Mouse (Mus musculus): ENCODE measurements at regions not wholly inside any gene's neighbourhood (a gene's known extent, or its start where the extent isn't known, plus 50 kb on each side); places are given as distances from the start of the nearest gene placed in this dataset.
"Not testable (repeated sequence)": the region's sequence is repeated elsewhere in the genome, so short reads cannot be mapped to it uniquely, and the experiment has no call there.

DNA sequence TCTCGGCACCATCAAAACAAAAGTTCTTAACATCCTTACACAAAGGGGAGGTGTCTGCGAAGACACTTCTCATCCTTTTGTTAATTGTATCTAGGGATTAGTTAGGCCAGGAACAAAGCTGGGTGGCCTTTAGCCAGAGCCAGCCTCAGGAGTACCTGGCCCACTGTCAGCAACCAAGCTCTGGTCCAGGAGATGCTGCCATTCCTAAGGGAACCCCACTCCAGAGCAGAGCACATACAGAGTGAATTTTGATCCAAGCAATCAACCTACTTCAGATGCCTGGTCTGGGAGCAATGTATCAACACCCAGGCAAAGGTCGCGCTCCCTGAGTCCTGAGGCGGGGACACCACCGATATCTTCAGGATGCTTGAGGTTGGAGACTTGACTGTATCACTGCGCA is 97.5 kb downstream of the 1700129C05Rik start:
- dilution Hi-C loops (cut with MboI; ENCODE audit: extremely low pct_ligation_motif_present, extremely low pct_unique_long_range_greater_than_20kb, low sequenced_read_pairs) (no loop called here), in situ Hi-C loops (cut with MboI; ENCODE audit: low pct_ligation_motif_present, low pct_unique_long_range_greater_than_20kb, low sequenced_read_pairs) (no loop called here)
- Histone ChIP-seq H3K4me2 (ENCODE audit: insufficient read depth, low read depth, poor library complexity, severe bottlenecking) (no peak overlapping the region), H3K9me3 (replicated peaks; ENCODE audit: low read length) (peaks cover 5% of the 10 kb centered on the region), H3K27me3 (replicated peaks) (no peaks in the 10 kb centered on the region), H3K4me1 (ENCODE audit: control insufficient read depth in 1 of 2, insufficient read depth in 2 of 2) (peaks cover 5% of the 10 kb centered on the region in 2 experiments; a peak in 3 of 4 replicates), H3K27ac (ENCODE audit: insufficient read depth, low read depth) (no peak overlapping the region), H3K9ac (ENCODE audit: insufficient read depth, low read depth) (no peak overlapping the region), H3K79me2 (replicated peaks; ENCODE audit: control insufficient read depth, extremely low read depth, insufficient read depth, poor library complexity, severe bottlenecking) (no peaks in the 10 kb centered on the region), H3K36me3 (replicated peaks in 1 of 2; ENCODE audit: control insufficient read depth in 1 of 2, insufficient read depth in 1 of 2, low read length in 1 of 2) (no peaks in the 10 kb centered on the region), H3K4me3 (replicated peaks in 1 of 3; ENCODE audit: low read depth in 2 of 3, low read length in 2 of 3, poor library complexity in 1 of 3) (no peak overlapping the region)
- no peak for TF ChIP-seq MAFK (IDR thresholded peaks at IDR 0.05; ENCODE audit: insufficient replicate concordance, low read length)
- TF ChIP-seq EP300 (IDR thresholded peaks at IDR 0.05; ENCODE audit: low read length) = no peak
- TF ChIP-seq SMC3 (IDR thresholded peaks at IDR 0.05; ENCODE audit: low read depth, low read length) = no peak
- no peak for TF ChIP-seq TBP (conservative IDR thresholded peaks at IDR 0.05; ENCODE audit: low read depth, low read length)
- TF ChIP-seq ELF1 (IDR thresholded peaks at IDR 0.05; ENCODE audit: low read depth, low read length) = no peak
- no peak for TF ChIP-seq CHD2 (IDR thresholded peaks at IDR 0.05; ENCODE audit: low read length)
- TF ChIP-seq USF2 (conservative IDR thresholded peaks at IDR 0.05; ENCODE audit: low read depth, low read length) = no peak
- no peak for TF ChIP-seq ETS1 (conservative IDR thresholded peaks at IDR 0.05; ENCODE audit: low read depth, low read length)
- no peak for TF ChIP-seq KAT2A (IDR thresholded peaks at IDR 0.05; ENCODE audit: insufficient replicate concordance, low read length)
- no peak for TF ChIP-seq MEF2A (IDR thresholded peaks at IDR 0.05; ENCODE audit: borderline replicate concordance, low read depth, low read length)
- TF ChIP-seq NRF1 (IDR thresholded peaks at IDR 0.05; ENCODE audit: low read depth, low read length) = no peak
- no peak for TF ChIP-seq JUN (IDR thresholded peaks at IDR 0.05; ENCODE audit: insufficient read depth, low read depth, low read length)
- no peak for TF ChIP-seq ZNF384 (IDR thresholded peaks at IDR 0.05; ENCODE audit: low read depth, low read length)
- DNase-seq (ENCODE audit: extremely low read depth) = no peak

GRCm38 (mm10) chr14:59042152-59042551 is 100.5 kb downstream of the 1700129C05Rik start:
- no peaks in the 10 kb centered on the region for H3K9me3 ChIP-seq (replicated peaks; ENCODE audit: low read length)
- TF ChIP-seq CTCF (conservative IDR thresholded peaks at IDR 0.05 in 1 of 2, IDR thresholded peaks at IDR 0.05 in 1 of 2; ENCODE audit: low read depth in 2 of 2, low read length in 2 of 2) (no peak), ZNF384 (IDR thresholded peaks at IDR 0.05; ENCODE audit: low read depth, low read length) (no peak), MAFK (IDR thresholded peaks at IDR 0.05; ENCODE audit: insufficient replicate concordance, low read length) (no peak), IRF4 (IDR thresholded peaks at IDR 0.05; ENCODE audit: low read depth, low read length) (no peak), CHD2 (IDR thresholded peaks at IDR 0.05; ENCODE audit: low read length) (no peak), KAT2A (IDR thresholded peaks at IDR 0.05; ENCODE audit: insufficient replicate concordance, low read length) (no peak), HCFC1 (IDR thresholded peaks at IDR 0.05; ENCODE audit: low read depth, low read length) (no peak), ZKSCAN1 (IDR thresholded peaks at IDR 0.05; ENCODE audit: borderline replicate concordance, low read depth, low read length) (no peak), GABPA (IDR thresholded peaks at IDR 0.05; ENCODE audit: insufficient replicate concordance, low read depth, low read length) (no peak), TCF12 (IDR thresholded peaks at IDR 0.05; ENCODE audit: low read depth, low read length) (no peak), RAD21 (IDR thresholded peaks at IDR 0.05; ENCODE audit: low read depth, low read length) (no peak), MAZ (IDR thresholded peaks at IDR 0.05; ENCODE audit: low read depth, low read length) (no peak), JUN (IDR thresholded peaks at IDR 0.05; ENCODE audit: insufficient read depth, low read depth, low read length) (no peak), MAX (IDR thresholded peaks at IDR 0.05; ENCODE audit: low read length) (no peak), ZC3H11A (IDR thresholded peaks at IDR 0.05; ENCODE audit: low read depth, low read length) (no peak), MYC (IDR thresholded peaks at IDR 0.05; ENCODE audit: low read depth, low read length) (no peak)
- H3K4me1 ChIP-seq (ENCODE audit: control insufficient read depth in 1 of 2, insufficient read depth in 2 of 2) = 0 out of 4 replicates have a peak, but pooled peaks cover 3% of the 10 kb centered on the region in 2 experiments
- H3K36me3 ChIP-seq (replicated peaks in 1 of 2; ENCODE audit: control insufficient read depth in 1 of 2, insufficient read depth in 1 of 2, low read length in 1 of 2) = no peaks in the 10 kb centered on the region
- H3K4me2 ChIP-seq (ENCODE audit: insufficient read depth, low read depth, poor library complexity, severe bottlenecking) = no peak overlapping the region
- in situ Hi-C loops (cut with MboI; ENCODE audit: low pct_ligation_motif_present, low pct_unique_long_range_greater_than_20kb, low sequenced_read_pairs) (no loop called here), dilution Hi-C loops (cut with MboI; ENCODE audit: extremely low pct_ligation_motif_present, extremely low pct_unique_long_range_greater_than_20kb, low sequenced_read_pairs) (no loop called here)
- no peak overlapping the region for H3K4me3 ChIP-seq (replicated peaks in 1 of 3; ENCODE audit: low read depth in 2 of 3, low read length in 2 of 3, poor library complexity in 1 of 3)
- no peak overlapping the region for H3K27ac ChIP-seq (ENCODE audit: insufficient read depth, low read depth)
- H3K27me3 ChIP-seq (replicated peaks) = no peaks in the 10 kb centered on the region
- no peak for DNase-seq (ENCODE audit: extremely low read depth)
- H3K9ac ChIP-seq (ENCODE audit: insufficient read depth, low read depth) = no peak overlapping the region
- H3K79me2 ChIP-seq (replicated peaks; ENCODE audit: control insufficient read depth, extremely low read depth, insufficient read depth, poor library complexity, severe bottlenecking) = no peaks in the 10 kb centered on the region

DNA sequence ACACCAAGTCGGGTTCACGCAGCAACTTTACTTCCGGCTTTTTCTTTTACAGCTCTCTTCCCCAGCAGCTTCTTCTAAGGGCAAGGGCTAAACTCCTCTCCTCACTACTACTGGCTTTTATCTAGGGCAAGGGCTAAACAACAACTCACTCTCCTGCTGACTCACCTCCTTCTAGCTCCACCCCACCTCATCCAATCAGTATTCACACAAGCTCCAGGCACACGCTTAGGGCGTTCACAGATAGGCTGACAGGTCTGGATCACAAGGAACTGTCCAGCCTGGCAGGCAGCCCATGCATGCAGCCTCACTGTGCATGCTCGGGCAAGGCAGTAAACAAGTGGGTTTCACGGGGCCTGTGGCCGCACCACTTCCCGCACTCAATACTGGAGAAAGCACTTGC is 116.9 kb downstream of the 1700129C05Rik start:
- H3K27ac ChIP-seq (ENCODE audit: insufficient read depth, low read depth); H3K36me3 ChIP-seq (replicated peaks in 1 of 2; ENCODE audit: control insufficient read depth in 1 of 2, insufficient read depth in 1 of 2, low read length in 1 of 2); H3K4me3 ChIP-seq (replicated peaks in 1 of 3; ENCODE audit: low read depth in 2 of 3, low read length in 2 of 3, poor library complexity in 1 of 3); H3K27me3 ChIP-seq (replicated peaks); H3K9ac ChIP-seq (ENCODE audit: insufficient read depth, low read depth); dilution Hi-C loops (cut with MboI; ENCODE audit: extremely low pct_ligation_motif_present, extremely low pct_unique_long_range_greater_than_20kb, low sequenced_read_pairs); H3K79me2 ChIP-seq (replicated peaks; ENCODE audit: control insufficient read depth, extremely low read depth, insufficient read depth, poor library complexity, severe bottlenecking); DNase-seq (ENCODE audit: extremely low read depth); H3K4me1 ChIP-seq (ENCODE audit: control insufficient read depth in 1 of 2, insufficient read depth in 2 of 2); H3K4me2 ChIP-seq (ENCODE audit: insufficient read depth, low read depth, poor library complexity, severe bottlenecking); in situ Hi-C loops (cut with MboI; ENCODE audit: low pct_ligation_motif_present, low pct_unique_long_range_greater_than_20kb, low sequenced_read_pairs); H3K9me3 ChIP-seq (replicated peaks; ENCODE audit: low read length): not testable (repeated sequence)

All from CH12.LX (cell line).